Mouse (Mus musculus): ENCODE results near the gene Serpinb9g.
"Not testable (repeated sequence)": the region's sequence is repeated elsewhere in the genome, so short reads cannot be mapped to it uniquely, and the experiment has no call there.

The Serpinb9g gene

DNA sequence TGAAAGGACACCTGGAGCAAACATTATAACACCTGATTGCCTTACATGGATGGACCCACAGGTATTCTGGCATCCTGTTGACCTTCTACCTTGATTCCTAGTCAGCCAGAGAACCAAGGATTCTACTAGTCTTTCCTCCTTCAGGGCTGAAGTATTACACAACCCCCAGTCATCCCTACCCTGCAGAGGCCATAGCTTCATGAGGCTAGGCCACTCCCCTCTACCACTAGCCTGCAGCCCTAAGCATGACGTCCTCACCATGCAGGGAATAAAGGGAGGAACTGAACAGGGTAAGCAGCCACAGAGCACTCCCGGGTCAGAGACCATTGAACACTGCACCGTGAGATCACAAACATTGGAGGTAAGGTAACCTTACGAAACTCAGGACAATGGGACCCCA lies at the start of gene Serpinb9g:
Gene Serpinb9g (plus strand): TSS at position 301 of the 400 bp plus-strand sequence.
- DNase-seq (ENCODE audit: low read depth): not testable (repeated sequence)

DNA sequence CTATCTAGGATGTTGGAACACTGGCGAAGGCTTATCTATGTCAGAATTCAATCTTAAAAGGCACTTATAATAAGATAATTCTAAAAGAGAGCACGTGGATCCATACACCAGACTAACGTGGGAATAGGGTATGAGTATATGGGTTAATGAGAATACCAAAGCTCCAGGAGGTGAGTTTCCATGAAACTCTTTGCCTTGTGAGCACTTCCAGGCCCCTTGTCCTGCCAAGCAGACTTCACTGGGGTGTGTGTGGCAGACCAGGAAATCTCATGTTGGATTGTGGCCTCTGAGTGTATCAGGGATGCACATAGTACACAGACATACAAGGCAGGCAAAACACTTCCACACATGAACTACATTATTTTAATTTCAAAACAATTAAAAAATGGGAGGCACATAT lies 718 bp upstream of the Serpinb9g start:
- not testable (repeated sequence) for DNase-seq (ENCODE audit: low read depth)

GRCm38 (mm10) chr13:33524629-33525028 lies 40.0 kb downstream of the Serpinb9g start:
- no peak for DNase-seq (ENCODE audit: low read depth)

DNA sequence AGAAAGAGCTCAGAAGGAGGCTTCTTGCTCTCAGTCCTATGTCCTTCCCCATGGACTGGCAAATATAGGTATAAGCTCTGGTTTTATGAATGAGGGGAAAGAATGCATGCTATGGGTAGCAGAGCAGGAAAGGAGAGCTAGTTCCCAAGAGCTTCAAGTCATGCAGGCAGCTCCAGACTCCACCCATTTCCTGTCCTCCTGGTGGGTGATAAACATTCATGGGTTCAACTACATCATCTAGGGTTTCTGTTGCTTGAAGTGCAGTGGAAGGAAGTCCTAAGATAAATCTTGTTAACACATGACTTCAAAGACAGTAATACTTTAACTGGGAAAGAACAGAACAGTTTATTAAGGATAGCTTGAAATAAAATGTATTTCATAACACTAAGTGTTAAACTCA lies 48.2 kb downstream of the Serpinb9g start:
- DNase-seq (ENCODE audit: low read depth): no peak

Data from naive thymus-derived CD4-positive, alpha-beta T cell, adult 2 months (primary cell).